Mouse (Mus musculus): ENCODE data around the gene Trcg1.

DNA sequence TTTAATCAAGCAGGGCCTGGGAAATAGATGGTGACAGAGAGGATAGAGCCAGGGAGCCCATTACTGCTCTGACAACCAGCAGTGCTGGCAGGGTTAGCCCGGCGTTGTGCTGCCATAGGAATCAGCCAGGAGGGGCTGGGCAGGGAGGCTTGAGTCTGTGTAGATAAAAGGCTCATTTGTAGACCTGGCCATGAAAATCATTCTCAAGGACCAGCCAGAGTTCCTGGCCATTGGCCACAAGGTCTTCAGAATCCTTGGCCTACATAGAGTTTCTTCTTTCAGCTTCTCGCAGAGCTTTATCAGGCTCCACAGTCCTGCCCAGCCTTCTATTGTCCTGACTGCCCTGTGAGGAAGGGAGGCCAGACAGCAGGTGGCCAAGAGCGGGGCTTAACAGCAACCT, 43.1 kb downstream of the Trcg1 start:
- TF ChIP-seq GATA1 (IDR thresholded peaks at IDR 0.05; ENCODE audit: low read length), result no peak
- no peak for TF ChIP-seq TAL1 (IDR thresholded peaks at IDR 0.05; ENCODE audit: low read length)
